Comparison of ENCODE assay signal across 20 mouse cellular contexts in the genomic region with DNA sequence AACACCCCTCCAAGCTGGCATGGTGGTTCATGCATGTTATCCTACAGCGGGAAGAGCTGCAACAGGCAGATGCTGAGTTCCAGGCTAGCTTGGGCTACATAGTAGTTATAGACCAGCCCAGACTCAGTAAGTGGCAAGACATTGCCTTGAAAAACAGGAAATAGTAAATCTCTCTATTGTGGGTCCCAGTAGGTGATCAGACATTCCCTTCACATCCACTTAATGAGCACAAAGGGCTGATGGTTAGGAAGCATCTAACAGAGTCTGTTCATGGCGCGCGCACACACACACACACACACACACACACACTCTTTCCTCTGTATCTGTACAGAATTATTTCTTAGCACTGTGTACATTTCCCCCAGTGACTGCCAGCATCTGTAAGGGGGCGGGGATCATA.
DNase-seq lines count a peak whose midpoint lies in the region; ATAC-seq and TF ChIP-seq lines count a peak whose summit lies in the region.
"Had no signal": no experiment of that assay in that cellular context is flagged by ENCODE, and none has a peak within 500 bp of the region (broad histone marks: within the 10 kb centered on the region; RNA-seq: fewer than 3 reads in every experiment).

No protein-coding gene starts in this region.

- DNase-seq in hindbrain, postnatal 0 days (ENCODE audit: low spot score): no peak
- no peak for DNase-seq in neural tube, embryonic 10.5 days (ENCODE audit: extremely low spot score, low spot score)
- peak; percentile 73 for DNase-seq in R1 (ENCODE audit: low read depth, low spot score)
- peak; percentile 69 for DNase-seq in retina, embryonic 14.5 days (ENCODE audit: low spot score)
- no peak for DNase-seq in thymus, postnatal 14 days
- DNase-seq in testis, postnatal 10 days (ENCODE audit: low spot score): no peak
- DNase-seq: adrenal gland, adult 8-10 months; cerebellum, adult 2 months; cerebellum, postnatal 10 days; gastrocnemius, adult 2 months; gastrocnemius, postnatal 25 days; heart, adult 2 months; heart, postnatal 14 days had no signal

- 0 out of 2 replicates have a peak, but pooled peaks have one; percentile 39 for ATAC-seq in hindbrain, embryonic 13.5 days (ENCODE audit: low FRiP score)
- ATAC-seq in hindbrain, postnatal 0 days: no peak
- ATAC-seq in neural tube, embryonic 13.5 days (ENCODE audit: low read depth): no peak
- ATAC-seq: forebrain, embryonic 13.5 days; intestine, embryonic 16.5 days; Patski had no signal

- 0 out of 2 replicates have a peak overlapping the region, but pooled peaks have one; percentile 18 for H3K27ac ChIP-seq in hindbrain, embryonic 13.5 days
- no peak overlapping the region for H3K27ac ChIP-seq in hindbrain, postnatal 0 days
- H3K27ac ChIP-seq in neural tube, embryonic 13.5 days (replicated peaks): peak overlapping the region; percentile 38; the same call in 1 of the 2 replicates
- H3K27ac ChIP-seq: forebrain, embryonic 13.5 days; gastrocnemius, adult 2 months; heart, adult 2 months; heart, embryonic 15.5 days had no signal

- peaks cover 21% of the 10 kb centered on the region for H3K4me1 ChIP-seq in hindbrain, embryonic 13.5 days (replicated peaks)
- H3K4me1 ChIP-seq in hindbrain, postnatal 0 days (ENCODE audit: insufficient read depth, low read length): no peaks in the 10 kb centered on the region
- peaks cover 30% of the 10 kb centered on the region for H3K4me1 ChIP-seq in neural tube, embryonic 13.5 days (replicated peaks)
- H3K4me1 ChIP-seq: heart, embryonic 15.5 days had no signal

- H3K4me2 ChIP-seq in hindbrain, embryonic 13.5 days: no peak overlapping the region
- no peak overlapping the region for H3K4me2 ChIP-seq in hindbrain, postnatal 0 days (ENCODE audit: low read depth, low read length)
- no peak overlapping the region for H3K4me2 ChIP-seq in neural tube, embryonic 13.5 days
- H3K4me2 ChIP-seq: forebrain, embryonic 13.5 days; heart, embryonic 11.5 days; heart, embryonic 15.5 days had no signal

- no peaks in the 10 kb centered on the region for H3K27me3 ChIP-seq in hindbrain, embryonic 13.5 days
- no peaks in the 10 kb centered on the region for H3K27me3 ChIP-seq in hindbrain, postnatal 0 days (ENCODE audit: insufficient read depth, low read length)
- no peaks in the 10 kb centered on the region for H3K27me3 ChIP-seq in neural tube, embryonic 13.5 days
- H3K27me3 ChIP-seq: forebrain, embryonic 13.5 days; heart, embryonic 15.5 days had no signal

- H3K9ac ChIP-seq in hindbrain, embryonic 13.5 days: no peak overlapping the region
- H3K9ac ChIP-seq in hindbrain, postnatal 0 days (replicated peaks; ENCODE audit: low read length): no peak overlapping the region
- no peak overlapping the region for H3K9ac ChIP-seq in neural tube, embryonic 13.5 days
- H3K9ac ChIP-seq: forebrain, embryonic 13.5 days; heart, embryonic 15.5 days had no signal

- TF ChIP-seq CTCF in hindbrain, postnatal 0 days (IDR thresholded peaks at IDR 0.05; ENCODE audit: low read depth): no peak

- no peak overlapping the region for H3K4me3 ChIP-seq in hindbrain, embryonic 13.5 days
- no peak overlapping the region for H3K4me3 ChIP-seq in hindbrain, postnatal 0 days (ENCODE audit: low read length)
- no peak overlapping the region for H3K4me3 ChIP-seq in neural tube, embryonic 13.5 days
- H3K4me3 ChIP-seq: forebrain, embryonic 13.5 days; gastrocnemius, adult 2 months; heart, adult 2 months; heart, embryonic 15.5 days had no signal

- 81% methylated on average over 5 of the region's 5 CpGs for WGBS in hindbrain, embryonic 13.5 days
- whole genome bisulfite sequencing in hindbrain, postnatal 0 days: 85% methylated on average over 5 of the region's 5 CpGs
- WGBS in neural tube, embryonic 13.5 days: 77% methylated on average over 5 of the region's 5 CpGs

- H3K36me3 ChIP-seq in hindbrain, embryonic 13.5 days: no peaks in the 10 kb centered on the region
- no peaks in the 10 kb centered on the region for H3K36me3 ChIP-seq in hindbrain, postnatal 0 days (ENCODE audit: insufficient read depth, low read length)
- no peaks in the 10 kb centered on the region for H3K36me3 ChIP-seq in neural tube, embryonic 13.5 days
- H3K36me3 ChIP-seq: heart, embryonic 15.5 days had no signal

- peaks cover 6% of the 10 kb centered on the region; the same call in 1 of the 2 replicates for H3K9me3 ChIP-seq in hindbrain, embryonic 13.5 days
- no peaks in the 10 kb centered on the region for H3K9me3 ChIP-seq in hindbrain, postnatal 0 days (ENCODE audit: low read length)
- peaks cover 8% of the 10 kb centered on the region; the same call in 1 of the 2 replicates for H3K9me3 ChIP-seq in neural tube, embryonic 13.5 days
- H3K9me3 ChIP-seq: forebrain, embryonic 13.5 days; heart, embryonic 15.5 days had no signal

Comparison
In these comparisons a context has a peak if more than half of its experiments do, and no peak if none do; other contexts are left out.
1. DNase-seq: peak in R1 (single experiment) and retina, embryonic 14.5 days (single experiment); none in hindbrain, postnatal 0 days (single experiment), neural tube, embryonic 10.5 days (single experiment), thymus, postnatal 14 days (single experiment) and testis, postnatal 10 days (single experiment).